Mouse (Mus musculus) macrophage (primary cell): Measurements from ENCODE around the gene Slc27a3. TPM values are rescaled to one million over a fixed set of nuclear protein-coding genes. Genes with fewer than 3 reads are reported as not detected.
A peak's percentile ranks its signal among the peaks of the same experiment; 100 is the strongest.

ENCODE experiments used
- H3K27ac ChIP-seq: fragments of 350-480 bp; formaldehyde crosslinking; 2 replicates; pipeline ENCODE4 v1.9.0; 2021
- H3K36me3 ChIP-seq: fragments of 350-480 bp; formaldehyde crosslinking; 2 replicates; pipeline ENCODE4 v1.9.0; 2021; ENCODE audit errors: inconsistent target
- H3K4me3 ChIP-seq: fragments of 350-480 bp; formaldehyde crosslinking; 2 replicates; pipeline ENCODE4 v1.9.0; 2021; ENCODE audit errors: inconsistent target
- H3K79me2 ChIP-seq: fragments of 350-480 bp; formaldehyde crosslinking; 2 replicates; pipeline ENCODE4 v1.9.0; 2021; ENCODE audit errors: inconsistent target
- WGBS: methylation state at CpG from one replicate; pipeline ENCODE4 v1.1.7; 2026; ENCODE audit warnings: inconsistent platforms; ENCODE audit not compliant: missing documents; 5-methylcytosine and 5-hydroxymethylcytosine counted together
- polyA plus RNA-seq: library from polyadenylated mRNA; stranded (reverse); fragments of 250-400 nt; gene quantifications from 3 replicates; pipeline ENCODE4 v1.2.4, GENCODE M21; 2018; ENCODE audit warnings: inconsistent platforms

The Slc27a3 gene
- polyA plus RNA-seq, 1 experiment from 2014 or later = 0.09 TPM

DNA sequence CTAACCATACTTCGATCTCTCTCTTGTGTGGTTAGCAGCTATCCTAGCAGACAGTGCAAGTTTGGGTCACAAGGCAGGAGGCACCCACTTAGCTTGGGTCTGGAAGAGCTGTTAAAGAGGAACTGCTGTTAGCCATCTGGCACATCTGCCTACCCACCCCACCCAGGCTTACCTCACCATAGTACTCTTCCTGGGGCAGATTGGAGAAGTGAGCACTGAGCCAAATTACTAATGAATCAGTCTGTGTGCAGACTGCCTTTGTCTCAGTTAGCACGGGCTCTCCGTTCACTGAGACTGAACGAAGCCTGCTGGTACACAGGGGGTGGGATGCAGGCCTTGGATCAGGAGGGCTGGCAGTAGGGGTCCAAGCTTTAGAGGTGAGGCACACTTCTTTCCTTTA, 6.0 kb downstream of the Slc27a3 start:
- H3K79me2 ChIP-seq = no peaks in the 10 kb centered on the region
- 5% methylated on average over 4 of the region's 4 CpGs for WGBS
- peak overlapping the region; percentile 74 for H3K27ac ChIP-seq
- H3K4me3 ChIP-seq = no peak overlapping the region
- no peaks in the 10 kb centered on the region for H3K36me3 ChIP-seq

DNA sequence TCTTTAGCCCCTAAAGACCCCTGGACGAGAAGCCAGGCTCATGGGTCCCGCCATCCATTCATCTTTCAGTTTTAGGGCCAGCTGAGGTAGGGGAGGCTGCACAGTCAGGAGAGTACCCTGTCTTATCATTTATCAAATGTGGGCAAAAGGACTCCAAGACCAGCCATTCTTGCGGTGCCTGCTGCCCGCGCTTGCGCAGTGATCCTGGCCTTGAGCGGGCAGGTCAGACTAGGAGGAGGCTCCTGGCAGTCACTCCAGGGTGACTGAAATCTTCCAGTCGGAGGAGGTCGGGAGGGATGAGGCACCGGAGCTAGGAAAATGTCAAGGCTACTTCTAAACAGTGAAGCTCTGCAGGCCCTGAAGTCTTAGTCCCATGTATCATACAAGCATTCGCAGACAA, 8.0 kb downstream of the Slc27a3 start:
- Histone ChIP-seq H3K27ac (no peak overlapping the region), H3K36me3 (no peaks in the 10 kb centered on the region), H3K4me3 (no peak overlapping the region), H3K79me2 (no peaks in the 10 kb centered on the region)
- 93% methylated on average over 11 of the region's 11 CpGs for WGBS

DNA sequence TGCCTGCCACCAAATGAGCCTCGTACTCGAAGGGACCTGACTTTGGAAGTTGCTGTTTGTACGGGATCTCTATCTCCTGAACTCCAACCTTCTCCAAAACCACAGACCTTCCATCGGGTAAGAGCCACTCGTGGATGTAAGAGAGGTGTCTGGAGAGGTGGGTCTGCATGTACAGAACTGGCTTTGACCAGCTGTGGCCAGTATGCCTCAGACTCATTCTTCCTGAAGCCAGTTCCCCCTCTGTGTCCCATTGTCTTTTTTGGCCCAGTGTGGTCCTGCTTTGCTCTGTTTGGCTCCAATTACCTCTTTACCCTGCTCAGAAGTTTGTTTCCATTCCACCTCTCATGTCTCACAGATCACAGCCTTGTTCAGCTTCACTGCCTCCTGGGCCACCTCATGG, 11.2 kb downstream of the Slc27a3 start:
- Histone ChIP-seq H3K36me3 (no peaks in the 10 kb centered on the region), H3K79me2 (no peaks in the 10 kb centered on the region), H3K27ac (no peak overlapping the region), H3K4me3 (no peak overlapping the region)
- WGBS = 87% methylated on average over 5 of the region's 5 CpGs

DNA sequence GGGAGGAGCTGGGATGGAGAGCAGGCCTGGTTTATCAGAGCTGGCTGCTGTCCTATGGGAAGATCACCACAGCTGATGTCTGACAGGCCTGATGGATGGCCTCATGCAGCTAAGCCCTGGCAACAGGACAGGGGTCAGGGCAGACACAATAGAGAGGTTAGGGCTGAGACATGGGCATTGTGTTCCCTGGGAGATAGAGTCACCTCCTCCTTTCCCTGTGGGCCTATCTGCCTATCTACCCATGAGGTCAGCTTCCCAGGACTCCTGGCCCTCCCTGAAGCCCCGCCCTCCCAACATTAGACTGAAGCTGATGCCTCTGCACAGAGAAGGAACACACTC, 13.5 kb downstream of the Slc27a3 start:
- 89% methylated on average over 1 of the region's 1 CpGs for WGBS
- Histone ChIP-seq H3K36me3 (no peaks in the 10 kb centered on the region), H3K4me3 (no peak overlapping the region), H3K79me2 (no peaks in the 10 kb centered on the region), H3K27ac (no peak overlapping the region)

DNA sequence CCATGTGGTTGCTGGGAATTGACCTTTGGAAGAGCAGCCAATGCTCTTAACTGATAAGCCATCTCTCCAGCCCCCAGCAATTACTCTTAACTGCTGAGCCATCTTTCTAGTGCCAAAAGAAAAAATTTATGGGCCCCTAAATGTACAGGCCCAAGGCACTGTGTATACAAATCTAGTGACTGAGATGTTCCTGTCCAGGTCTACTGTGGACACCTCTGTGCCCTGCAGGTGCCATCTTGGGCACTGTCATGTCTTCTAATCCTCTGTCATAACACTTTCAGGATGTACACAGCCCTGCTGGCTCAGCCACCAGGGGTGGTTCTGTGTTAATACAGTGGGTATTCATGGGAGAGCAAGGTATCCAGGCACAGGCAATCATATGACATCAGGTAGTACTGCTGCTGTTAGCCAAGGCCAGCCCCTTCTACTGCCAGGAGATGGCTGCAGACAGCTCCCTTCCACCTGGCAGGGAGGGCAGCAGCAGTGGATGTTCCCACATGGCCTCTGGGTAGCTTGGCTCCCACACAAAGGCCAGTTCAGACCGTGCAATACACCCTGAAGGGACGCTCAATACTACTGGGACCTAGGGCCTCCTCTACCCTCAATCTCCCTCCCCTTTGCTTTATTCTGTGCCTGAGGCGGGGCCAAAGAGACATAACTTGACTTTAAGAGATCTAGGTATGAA, 14.0 kb downstream of the Slc27a3 start:
- Histone ChIP-seq H3K4me3 (no peak overlapping the region), H3K36me3 (no peaks in the 10 kb centered on the region)
- WGBS = 87% methylated on average over 3 of the region's 3 CpGs

DNA sequence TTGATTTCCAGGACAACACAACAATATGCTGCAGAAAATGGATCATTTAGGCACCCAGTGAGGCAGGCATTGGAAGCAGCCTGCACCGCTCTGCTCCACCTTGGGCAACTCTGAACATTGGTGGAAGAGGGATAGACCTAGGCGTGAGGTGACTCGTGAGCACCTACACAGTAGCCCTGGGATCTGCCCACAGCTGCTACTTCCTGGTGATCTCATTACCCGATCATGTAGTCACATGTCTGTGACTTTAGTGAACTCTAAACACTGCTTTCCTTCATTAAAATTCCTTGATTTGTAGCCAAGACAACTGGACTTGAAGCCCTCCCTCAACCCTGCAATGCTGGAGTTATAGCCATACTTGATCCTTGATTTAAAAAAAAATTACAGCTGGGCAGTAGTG, 15.4 kb downstream of the Slc27a3 start:
- H3K4me3 ChIP-seq = no peak overlapping the region
- H3K36me3 ChIP-seq = no peaks in the 10 kb centered on the region
- H3K79me2 ChIP-seq = no peaks in the 10 kb centered on the region
- no peak overlapping the region for H3K27ac ChIP-seq
- 83% methylated on average over 4 of the region's 4 CpGs for WGBS

More for the DNA sequence above, 14.0 kb downstream of the Slc27a3 start:
- H3K79me2 ChIP-seq = no peaks in the 10 kb centered on the region
- H3K27ac ChIP-seq = no peak overlapping the region

DNA sequence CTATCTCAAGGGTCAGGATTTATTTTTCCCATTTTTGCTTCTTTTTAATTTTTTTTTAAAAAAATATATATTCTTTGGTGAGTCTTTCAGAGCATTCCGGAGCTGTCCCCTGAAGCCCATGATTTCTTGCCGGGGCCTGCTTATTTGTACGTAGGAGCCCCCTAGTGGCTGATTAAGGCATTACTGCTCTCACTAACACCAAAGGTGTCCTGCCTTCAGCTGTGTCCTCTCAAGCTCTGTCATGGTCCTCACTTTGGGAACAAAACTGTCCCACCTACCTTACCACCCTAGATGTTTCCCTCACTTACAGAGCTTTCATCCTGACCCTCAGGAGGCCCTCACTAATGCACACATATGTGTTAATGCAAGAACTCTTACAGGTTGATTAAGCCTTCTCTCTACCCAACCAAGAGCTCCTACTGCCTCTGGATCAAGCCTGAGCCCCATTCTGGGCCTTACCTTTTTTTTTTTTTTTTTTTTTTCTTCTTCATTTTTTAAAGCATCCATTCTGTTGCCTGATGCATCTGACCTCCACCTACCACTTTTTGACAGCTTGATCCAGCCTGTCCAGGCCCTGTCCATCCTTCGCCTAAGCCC, 16.2 kb downstream of the Slc27a3 start:
- H3K4me3 ChIP-seq = no peak overlapping the region
- WGBS = 25% methylated on average over 4 of the region's 4 CpGs
- H3K79me2 ChIP-seq = no peaks in the 10 kb centered on the region
- no peak overlapping the region for H3K27ac ChIP-seq
- no peaks in the 10 kb centered on the region for H3K36me3 ChIP-seq

DNA sequence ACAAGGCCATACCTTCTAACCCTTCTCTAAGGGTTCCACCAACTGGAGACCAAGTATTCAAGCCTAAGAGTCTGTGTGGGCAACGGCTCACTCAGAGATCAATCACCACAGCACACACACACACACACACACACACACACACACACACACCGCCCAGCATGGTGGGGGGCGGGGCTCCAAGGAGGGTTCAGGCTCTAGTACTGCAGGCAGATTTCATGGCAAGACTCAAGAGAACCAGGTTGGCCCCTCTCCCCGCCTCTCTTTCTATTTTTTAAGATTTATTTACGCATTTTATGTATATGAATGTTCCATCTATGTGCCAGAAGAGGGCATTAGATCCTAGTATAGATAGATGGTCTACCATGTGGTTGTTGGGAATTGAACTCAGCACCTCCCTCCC, 16.9 kb downstream of the Slc27a3 start:
- Histone ChIP-seq H3K27ac (no peak overlapping the region), H3K79me2 (no peaks in the 10 kb centered on the region), H3K36me3 (no peaks in the 10 kb centered on the region), H3K4me3 (no peak overlapping the region)
- WGBS = 83% methylated on average over 5 of the region's 5 CpGs

DNA sequence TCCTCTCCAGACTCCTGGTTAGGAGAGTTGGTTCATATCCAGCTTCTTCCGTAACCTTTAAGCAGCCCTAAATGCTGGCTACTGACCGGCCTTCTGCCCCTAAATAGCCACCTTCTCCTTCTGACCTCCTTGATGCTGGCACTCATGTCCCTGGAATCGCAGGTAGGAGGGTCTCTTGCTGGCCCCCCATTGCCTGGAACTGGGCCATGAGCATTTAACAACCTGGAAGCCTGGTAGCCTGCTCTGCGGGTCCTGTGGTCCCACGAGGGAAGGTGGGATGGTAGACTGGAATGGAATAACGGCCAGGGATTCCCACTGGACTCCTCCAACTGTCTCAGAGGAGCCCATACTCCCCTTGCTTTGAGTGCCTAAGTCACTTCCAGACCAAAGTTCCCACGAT, 17.9 kb downstream of the Slc27a3 start:
- 83% methylated on average over 7 of the region's 7 CpGs for WGBS

DNA sequence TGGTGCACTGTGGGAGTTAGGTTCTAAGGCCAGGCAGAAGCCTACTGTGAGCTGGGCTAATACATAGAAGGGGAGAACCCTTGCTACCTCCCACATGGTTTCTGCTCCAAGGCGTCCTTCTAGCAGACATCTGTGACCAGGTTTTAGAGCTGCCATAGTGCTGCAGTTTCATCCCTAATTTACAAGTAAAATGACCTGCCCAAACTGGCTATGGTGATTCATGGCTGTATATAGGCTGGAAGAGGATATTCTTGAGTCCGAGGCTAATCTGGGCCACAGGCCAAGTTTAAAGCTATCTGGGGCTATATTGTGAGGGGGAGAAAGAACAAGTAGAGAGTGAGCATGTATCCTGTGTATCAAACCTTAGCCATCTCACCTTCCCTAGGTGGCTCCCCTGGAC, 20.7 kb downstream of the Slc27a3 start:
- Histone ChIP-seq H3K4me3 (no peak overlapping the region), H3K36me3 (no peaks in the 10 kb centered on the region), H3K79me2 (no peaks in the 10 kb centered on the region), H3K27ac (no peak overlapping the region)
- WGBS = 69% methylated on average over 2 of the region's 2 CpGs

More for the DNA sequence above, 17.9 kb downstream of the Slc27a3 start:
- no peak overlapping the region for H3K27ac ChIP-seq
- no peak overlapping the region for H3K4me3 ChIP-seq
- no peaks in the 10 kb centered on the region for H3K36me3 ChIP-seq
- no peaks in the 10 kb centered on the region for H3K79me2 ChIP-seq

DNA sequence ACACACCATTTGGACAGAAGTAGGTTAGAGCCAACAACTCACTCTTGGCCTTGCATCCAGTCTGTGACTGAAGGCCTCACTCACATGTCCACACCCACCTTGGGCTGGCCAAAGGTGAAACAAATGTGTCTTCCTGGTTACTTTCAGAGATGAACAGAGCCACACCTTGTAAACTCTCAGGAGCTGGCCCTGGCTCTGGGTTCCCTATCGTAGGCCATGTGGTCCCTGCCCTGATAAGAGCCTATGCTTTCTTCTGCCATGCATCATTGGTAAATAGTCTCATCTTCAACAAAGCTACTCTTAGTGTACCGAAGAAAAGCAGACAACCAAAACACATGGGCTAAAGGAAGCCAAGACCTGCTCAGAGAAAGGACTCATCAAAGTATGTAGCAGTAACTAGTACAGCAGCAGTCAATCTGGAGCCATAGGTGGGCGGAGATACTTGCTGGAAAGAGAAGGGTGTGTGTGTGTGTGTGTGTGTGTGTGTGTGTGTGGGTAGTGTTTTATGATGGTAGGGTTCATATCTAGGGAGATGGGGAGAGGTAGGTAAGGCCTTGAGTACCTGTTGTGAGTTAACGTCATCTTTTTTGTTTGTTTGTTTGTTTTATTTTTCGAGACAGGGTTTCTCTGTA, 22.6 kb downstream of the Slc27a3 start:
- H3K4me3 ChIP-seq = no peak overlapping the region
- 97% methylated on average over 5 of the region's 5 CpGs for WGBS
- no peak overlapping the region for H3K27ac ChIP-seq

DNA sequence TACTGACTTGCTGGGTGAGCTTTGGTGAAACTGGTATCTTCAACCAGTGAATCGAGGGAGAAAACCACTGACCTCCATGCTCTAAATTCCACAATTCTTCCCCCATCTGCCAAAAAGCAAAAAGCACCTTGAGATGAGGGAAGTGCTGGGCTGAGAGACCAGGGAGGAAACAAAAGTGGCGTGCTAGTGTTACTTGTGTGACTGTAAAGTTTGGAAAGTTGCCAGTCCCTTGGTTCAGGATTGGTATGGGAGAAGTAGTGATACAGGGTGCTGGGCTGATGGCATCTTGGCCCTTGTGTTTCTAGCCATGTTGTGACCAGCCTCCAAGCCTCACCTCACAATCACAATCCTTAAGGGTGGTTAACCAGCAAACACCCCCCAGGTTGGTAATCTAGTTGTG, 27.4 kb downstream of the Slc27a3 start:
- WGBS = 27% methylated on average over 2 of the region's 2 CpGs

More for the DNA sequence above, 22.6 kb downstream of the Slc27a3 start:
- Histone ChIP-seq H3K36me3 (no peaks in the 10 kb centered on the region), H3K79me2 (no peaks in the 10 kb centered on the region)

DNA sequence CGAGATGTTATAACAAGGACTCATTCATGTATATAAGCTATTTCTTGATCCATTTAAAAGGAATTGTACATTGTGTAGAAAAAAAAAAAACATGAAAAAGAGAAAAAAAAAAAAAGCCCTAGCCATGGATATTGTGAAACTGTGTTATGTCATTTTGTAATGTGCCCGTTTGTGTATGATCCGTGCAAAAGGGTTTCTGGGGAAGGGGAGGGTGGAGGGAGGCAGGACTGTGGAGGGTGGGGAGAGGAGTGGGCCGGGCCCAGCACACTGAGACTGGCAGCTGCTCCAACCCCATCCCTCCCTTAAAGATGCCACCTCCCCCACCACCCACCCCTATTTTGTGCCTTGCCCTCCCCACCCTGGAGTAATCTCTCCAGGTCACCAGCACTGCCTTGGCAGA, 28.3 kb downstream of the Slc27a3 start:
- no peak overlapping the region for H3K4me3 ChIP-seq
- H3K27ac ChIP-seq = no peak overlapping the region
- no peaks in the 10 kb centered on the region for H3K79me2 ChIP-seq
- WGBS = 33% methylated on average over 4 of the region's 4 CpGs
- H3K36me3 ChIP-seq = peaks cover 16% of the 10 kb centered on the region

More for the DNA sequence above, 27.4 kb downstream of the Slc27a3 start:
- H3K79me2 ChIP-seq = no peaks in the 10 kb centered on the region
- no peak overlapping the region for H3K4me3 ChIP-seq
- peaks cover 7% of the 10 kb centered on the region for H3K36me3 ChIP-seq
- no peak overlapping the region for H3K27ac ChIP-seq

DNA sequence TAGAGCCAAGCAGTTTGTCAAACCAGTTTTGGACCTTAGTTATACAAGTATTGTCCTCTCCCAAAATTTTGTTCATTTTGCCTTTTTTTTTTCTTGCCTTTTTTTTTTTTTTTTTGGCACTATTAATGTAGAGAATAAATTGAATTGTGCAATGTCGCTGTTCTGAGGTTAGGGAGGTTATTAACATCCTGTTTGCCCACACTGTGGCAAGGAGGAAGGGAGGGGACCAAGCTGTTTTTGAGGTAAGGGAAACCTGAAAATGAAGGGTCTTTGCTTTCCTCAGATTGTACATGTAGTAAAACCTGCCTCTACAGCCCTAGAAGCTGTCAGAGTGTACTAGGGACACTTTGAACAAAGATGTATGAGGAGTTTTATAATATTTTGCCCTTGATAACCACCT, 30.5 kb downstream of the Slc27a3 start:
- Histone ChIP-seq H3K27ac (no peak overlapping the region), H3K4me3 (no peak overlapping the region), H3K36me3 (peaks cover 38% of the 10 kb centered on the region), H3K79me2 (no peaks in the 10 kb centered on the region)
- 13% methylated on average over 1 of the region's 1 CpGs for WGBS

DNA sequence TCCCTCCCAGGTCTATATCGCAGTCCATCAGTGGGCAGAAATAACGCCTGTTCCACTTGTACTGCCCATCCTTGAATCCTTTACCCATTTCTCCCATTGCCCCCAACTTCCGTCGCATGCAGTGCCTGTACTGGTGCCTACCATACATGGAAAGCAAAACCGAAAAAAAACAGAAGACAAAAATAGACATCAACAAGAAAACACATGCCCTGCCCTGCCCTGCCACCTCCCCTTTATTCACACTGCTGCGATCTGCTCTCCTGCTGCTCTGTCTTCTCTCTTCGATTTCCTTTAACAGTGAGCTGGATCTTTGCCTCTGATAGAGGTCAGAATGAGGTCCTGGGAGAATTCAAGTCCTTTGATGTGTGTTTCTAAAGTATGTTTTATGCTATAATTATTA, 31.8 kb downstream of the Slc27a3 start:
- no peaks in the 10 kb centered on the region for H3K79me2 ChIP-seq
- 85% methylated on average over 7 of the region's 7 CpGs for WGBS
- H3K36me3 ChIP-seq = peaks cover 51% of the 10 kb centered on the region
- no peak overlapping the region for H3K27ac ChIP-seq
- H3K4me3 ChIP-seq = no peak overlapping the region
